Mouse (Mus musculus): Measurements from ENCODE around the gene 5830473C10Rik. TPM values are rescaled to one million over a fixed set of nuclear protein-coding genes. Genes with fewer than 3 reads are reported as not detected.

The 5830473C10Rik gene
- polyA plus RNA-seq (2017; shearing (Covaris generic)): not detected

GRCm38 (mm10) chr5:90560743-90561142, at the start of gene 5830473C10Rik:
5830473C10Rik (plus strand) TSS chr5:90561107.

GRCm38 (mm10) chr5:90518356-90519100, 42.4 kb upstream of the 5830473C10Rik start, which contains the start of gene Afm:
Afm (plus strand) TSS chr5:90518932.

DNA sequence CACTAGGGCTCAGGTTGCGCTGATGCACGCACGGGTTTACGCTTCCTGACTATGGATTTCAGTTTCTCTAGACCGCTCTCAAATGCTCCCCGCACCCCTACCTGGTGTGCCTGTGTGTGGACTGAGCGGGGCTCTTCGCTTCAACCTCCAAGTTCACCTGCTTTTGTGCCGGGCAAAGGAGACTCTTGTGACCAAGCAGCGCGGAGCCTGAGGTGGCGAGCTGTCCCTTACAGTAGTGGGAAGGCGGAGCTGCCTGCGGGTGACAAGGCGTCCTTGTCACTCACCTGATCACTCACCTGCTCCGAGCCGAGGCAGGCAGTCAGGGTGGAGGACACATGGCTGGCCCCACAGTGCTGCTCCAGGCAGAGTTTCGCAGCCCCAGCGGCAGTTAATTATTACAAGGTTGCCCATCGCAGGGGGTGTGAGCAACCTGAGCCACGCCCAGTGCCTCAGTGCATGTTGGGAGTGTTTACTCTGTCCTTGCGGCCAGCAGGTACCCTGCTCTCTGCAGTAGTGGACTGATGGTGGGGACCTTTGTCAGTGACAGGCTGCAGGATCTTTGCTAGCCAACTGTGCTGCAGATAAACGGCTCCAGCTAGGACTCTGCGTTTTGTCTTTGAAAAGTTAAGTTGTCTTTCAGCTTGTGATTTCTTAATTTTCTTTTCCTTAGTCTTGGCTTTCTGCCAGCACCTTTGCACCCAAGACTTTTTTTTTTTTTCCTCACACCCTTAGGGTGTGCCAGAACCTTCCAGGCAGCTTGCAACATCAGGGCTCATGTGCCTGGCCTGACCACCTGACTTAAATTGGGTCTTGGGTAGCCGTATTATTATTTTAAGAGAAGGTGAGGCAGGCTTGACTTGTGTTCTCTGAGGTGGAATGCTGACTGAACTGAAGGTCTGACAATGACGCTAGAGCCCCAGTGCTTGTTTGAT, 79.6 kb downstream of the 5830473C10Rik start, which contains the start of gene Rassf6:
Rassf6 (minus strand) TSS at position 372 of the 932 bp plus-strand sequence.

Other genes with a start within 250 kb of the 5830473C10Rik start
- gene Ankrd17, start 194.5 kb upstream of the 5830473C10Rik start, polyA plus RNA-seq (2017; shearing (Covaris generic)): 35.9 TPM
- gene Gm9958, start 193.9 kb upstream of the 5830473C10Rik start, polyA plus RNA-seq (2017; shearing (Covaris generic)): 0.97 TPM
- gene Alb, start 100.2 kb upstream of the 5830473C10Rik start, polyA plus RNA-seq (2017; shearing (Covaris generic)): not detected
- 5.9 TPM for gene Afp, start 70.4 kb upstream of the 5830473C10Rik start, polyA plus RNA-seq (2017; shearing (Covaris generic))
- gene Afm, start 42.2 kb upstream of the 5830473C10Rik start, polyA plus RNA-seq (2017; shearing (Covaris generic)): 0.17 TPM
- 0.82 TPM for gene Rassf6, start 79.5 kb downstream of the 5830473C10Rik start, polyA plus RNA-seq (2017; shearing (Covaris generic))
- not detected for gene Cxcl5, start 198.3 kb downstream of the 5830473C10Rik start, polyA plus RNA-seq (2017; shearing (Covaris generic))
- gene Ppbp, start 207.4 kb downstream of the 5830473C10Rik start, polyA plus RNA-seq (2017; shearing (Covaris generic)): not detected
- not detected for gene Pf4, start 211.3 kb downstream of the 5830473C10Rik start, polyA plus RNA-seq (2017; shearing (Covaris generic))
- gene Cxcl3, start 225.0 kb downstream of the 5830473C10Rik start, polyA plus RNA-seq (2017; shearing (Covaris generic)): not detected
- not detected for gene Cxcl15, start 233.4 kb downstream of the 5830473C10Rik start, polyA plus RNA-seq (2017; shearing (Covaris generic))

All from effector memory CD4-positive, alpha-beta T cell, adult 5 months (primary cell).